Comparison of ENCODE assay signal across 17 mouse cellular contexts in the genomic region with DNA sequence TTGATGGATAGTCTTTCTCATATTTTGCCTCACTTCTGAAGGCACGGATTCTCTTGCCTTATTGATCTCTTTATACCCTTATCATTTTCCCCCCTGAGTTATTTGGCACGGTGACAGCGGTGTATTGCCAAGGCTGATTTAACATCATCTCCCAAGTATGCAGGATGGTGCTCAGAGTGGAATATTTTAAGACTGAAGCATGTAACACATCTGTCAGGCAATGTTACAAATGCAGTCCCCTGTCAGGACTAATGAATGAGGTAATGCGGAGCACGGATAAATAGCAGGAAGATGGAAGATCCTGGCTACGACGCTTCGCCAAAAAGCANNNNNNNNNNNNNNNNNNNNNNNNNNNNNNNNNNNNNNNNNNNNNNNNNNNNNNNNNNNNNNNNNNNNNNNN.
DNase-seq lines count a peak whose midpoint lies in the region; ATAC-seq and TF ChIP-seq lines count a peak whose summit lies in the region.
"Had no signal": no experiment of that assay in that cellular context is flagged by ENCODE, and none has a peak within 500 bp of the region (broad histone marks: within the 10 kb centered on the region; RNA-seq: fewer than 3 reads in every experiment).

No protein-coding gene starts in this region.

- no peak overlapping the region for H3K4me2 ChIP-seq in forebrain, embryonic 13.5 days
- H3K4me2 ChIP-seq in forebrain, embryonic 12.5 days, result no peak overlapping the region
- no peak overlapping the region for H3K4me2 ChIP-seq in intestine, embryonic 14.5 days (ENCODE audit: low read length)
- H3K4me2 ChIP-seq in intestine, embryonic 16.5 days (ENCODE audit: low read depth, low read length), result no peak overlapping the region
- no peak overlapping the region for H3K4me2 ChIP-seq in neural tube, embryonic 13.5 days
- H3K4me2 ChIP-seq: liver, embryonic 11.5 days had no signal

- ATAC-seq in forebrain, embryonic 13.5 days, result 0 out of 2 replicates have a peak, but pooled peaks have one; percentile 30
- ATAC-seq in forebrain, embryonic 12.5 days (ENCODE audit: low FRiP score), result no peak
- no peak for ATAC-seq in intestine, embryonic 14.5 days (replicated peaks; ENCODE audit: low FRiP score, low TSS enrichment, low read depth)
- ATAC-seq in intestine, embryonic 16.5 days, result no peak
- peak; percentile 71 for ATAC-seq in neural tube, embryonic 13.5 days (ENCODE audit: low read depth)

- H3K4me3 ChIP-seq in forebrain, embryonic 13.5 days, result no peak overlapping the region
- no peak overlapping the region for H3K4me3 ChIP-seq in forebrain, embryonic 12.5 days (replicated peaks)
- no peak overlapping the region for H3K4me3 ChIP-seq in intestine, embryonic 14.5 days (ENCODE audit: low read depth, low read length)
- H3K4me3 ChIP-seq in intestine, embryonic 16.5 days (ENCODE audit: low read length), result no peak overlapping the region
- H3K4me3 ChIP-seq in neural tube, embryonic 13.5 days, result no peak overlapping the region
- H3K4me3 ChIP-seq: erythroblast, embryonic 14.5 days; gastrocnemius, adult 2 months had no signal

- TF ChIP-seq POLR2A in brain, embryonic 14.5 days (IDR thresholded peaks at IDR 0.05; ENCODE audit: borderline replicate concordance, extremely low read depth, insufficient read depth, insufficient read length, poor library complexity, severe bottlenecking), result no peak

- H3K9me3 ChIP-seq in forebrain, embryonic 13.5 days (replicated peaks), result no peaks in the 10 kb centered on the region
- H3K9me3 ChIP-seq in forebrain, embryonic 12.5 days, result no peaks in the 10 kb centered on the region
- no peaks in the 10 kb centered on the region for H3K9me3 ChIP-seq in intestine, embryonic 14.5 days (ENCODE audit: control insufficient read depth, low read length)
- H3K9me3 ChIP-seq in intestine, embryonic 16.5 days (ENCODE audit: control insufficient read depth, low read length), result peaks cover 3% of the 10 kb centered on the region; the same call in 1 of the 2 replicates
- H3K9me3 ChIP-seq in neural tube, embryonic 13.5 days, result no peaks in the 10 kb centered on the region

- no peak for TF ChIP-seq CTCF in brain, embryonic 14.5 days (IDR thresholded peaks at IDR 0.05; ENCODE audit: borderline replicate concordance, extremely low read depth, insufficient read depth, insufficient read length)

- 50% methylated on average over 8 of the region's 8 CpGs for WGBS in forebrain, embryonic 13.5 days
- WGBS in forebrain, embryonic 12.5 days, result 65% methylated on average over 8 of the region's 8 CpGs
- 56% methylated on average over 8 of the region's 8 CpGs for WGBS in intestine, embryonic 14.5 days
- WGBS in intestine, embryonic 16.5 days, result 52% methylated on average over 8 of the region's 8 CpGs
- WGBS in neural tube, embryonic 13.5 days, result 28% methylated on average over 8 of the region's 8 CpGs

- H3K27me3 ChIP-seq in forebrain, embryonic 13.5 days, result no peaks in the 10 kb centered on the region
- H3K27me3 ChIP-seq in forebrain, embryonic 12.5 days, result no peaks in the 10 kb centered on the region
- no peaks in the 10 kb centered on the region for H3K27me3 ChIP-seq in intestine, embryonic 14.5 days (replicated peaks; ENCODE audit: control insufficient read depth, insufficient read depth, low read length)
- H3K27me3 ChIP-seq in intestine, embryonic 16.5 days (replicated peaks; ENCODE audit: control insufficient read depth, insufficient read depth, low read length), result no peaks in the 10 kb centered on the region
- H3K27me3 ChIP-seq in neural tube, embryonic 13.5 days, result no peaks in the 10 kb centered on the region

- H3K27ac ChIP-seq in forebrain, embryonic 13.5 days, result no peak overlapping the region
- H3K27ac ChIP-seq in forebrain, embryonic 12.5 days, result no peak overlapping the region
- peak overlapping the region; percentile 6; the same call in 1 of the 2 replicates for H3K27ac ChIP-seq in intestine, embryonic 14.5 days (ENCODE audit: low read depth)
- no peak overlapping the region for H3K27ac ChIP-seq in intestine, embryonic 16.5 days (ENCODE audit: low read length)
- H3K27ac ChIP-seq in neural tube, embryonic 13.5 days (replicated peaks), result peak overlapping the region; percentile 67
- H3K27ac ChIP-seq: gastrocnemius, adult 2 months had no signal

- H3K9ac ChIP-seq in forebrain, embryonic 13.5 days, result no peak overlapping the region
- no peak overlapping the region for H3K9ac ChIP-seq in forebrain, embryonic 12.5 days
- no peak overlapping the region for H3K9ac ChIP-seq in intestine, embryonic 14.5 days (ENCODE audit: low read length)
- H3K9ac ChIP-seq in intestine, embryonic 16.5 days (ENCODE audit: low read depth, low read length), result no peak overlapping the region
- no peak overlapping the region for H3K9ac ChIP-seq in neural tube, embryonic 13.5 days

- H3K36me3 ChIP-seq in forebrain, embryonic 13.5 days (ENCODE audit: poor library complexity, severe bottlenecking), result no peaks in the 10 kb centered on the region
- H3K36me3 ChIP-seq in forebrain, embryonic 12.5 days (replicated peaks), result no peaks in the 10 kb centered on the region
- H3K36me3 ChIP-seq in intestine, embryonic 14.5 days (ENCODE audit: control insufficient read depth, insufficient read depth, low read length), result no peaks in the 10 kb centered on the region
- no peaks in the 10 kb centered on the region for H3K36me3 ChIP-seq in intestine, embryonic 16.5 days (ENCODE audit: control insufficient read depth, insufficient read depth, low read length)
- H3K36me3 ChIP-seq in neural tube, embryonic 13.5 days, result no peaks in the 10 kb centered on the region

- H3K4me1 ChIP-seq in forebrain, embryonic 13.5 days, result peaks cover 14% of the 10 kb centered on the region
- H3K4me1 ChIP-seq in forebrain, embryonic 12.5 days, result 0 out of 2 replicates have a peak, but pooled peaks cover 4% of the 10 kb centered on the region
- peaks cover 23% of the 10 kb centered on the region for H3K4me1 ChIP-seq in intestine, embryonic 14.5 days (replicated peaks; ENCODE audit: control insufficient read depth, insufficient read depth, low read length)
- 0 out of 2 replicates have a peak, but pooled peaks cover 6% of the 10 kb centered on the region for H3K4me1 ChIP-seq in intestine, embryonic 16.5 days (ENCODE audit: control insufficient read depth, insufficient read depth, low read length)
- H3K4me1 ChIP-seq in neural tube, embryonic 13.5 days (replicated peaks), result peaks cover 31% of the 10 kb centered on the region

- DNase-seq in intestine, embryonic 14.5 days (ENCODE audit: low spot score), result no peak
- peak; percentile 56 for DNase-seq in brain, embryonic 14.5 days (ENCODE audit: low read depth)
- DNase-seq in left cerebral cortex, adult 11 months (ENCODE audit: low spot score), result no peak
- no peak for DNase-seq in frontal cortex, postnatal 36 days (ENCODE audit: low spot score in 2 of 2)
- DNase-seq: cerebellum, postnatal 36 days; gastrocnemius, adult 2 months; kidney, postnatal 14 days; layer of hippocampus, postnatal 36 days; lung, postnatal 10 days; right cerebral cortex, adult 18-20 months; thymus, adult 2 months had no signal

Comparison
In these comparisons a context has a peak if more than half of its experiments do, and no peak if none do; other contexts are left out.
1. ATAC-seq: peak in forebrain, embryonic 13.5 days (single experiment) and neural tube, embryonic 13.5 days (single experiment); none in forebrain, embryonic 12.5 days (single experiment), intestine, embryonic 14.5 days (single experiment) and intestine, embryonic 16.5 days (single experiment).
2. H3K27ac ChIP-seq: peak in intestine, embryonic 14.5 days (single experiment) and neural tube, embryonic 13.5 days (single experiment); none in forebrain, embryonic 13.5 days (single experiment), forebrain, embryonic 12.5 days (single experiment) and intestine, embryonic 16.5 days (single experiment).